Mouse (Mus musculus) hindbrain, embryonic 16.5 days (tissue): ENCODE data around the gene Gigyf1. TPM values are rescaled to one million over a fixed set of nuclear protein-coding genes. Genes with fewer than 3 reads are reported as not detected.

Experiments used
- ATAC-seq: fragments of 200-750 bp; cut with Nextera tagmentation; 2 replicates; pipeline ENCODE4 v1.8.0; 2017; ENCODE audit warnings: moderate TSS enrichment, moderate library complexity
- H3K27ac ChIP-seq: fragments of 300-500 bp; sonication (generic); 2 replicates; pipeline ENCODE4 v1.5.1; 2014; ENCODE audit warnings: low read depth, mild to moderate bottlenecking, control low read depth, low read length, moderate library complexity
- H3K27me3 ChIP-seq: fragments of 300-500 bp; sonication (generic); replicated peaks from 2 replicates; pipeline ENCODE4 v1.6.1; 2014; ENCODE audit warnings: low read length; ENCODE audit not compliant: control insufficient read depth, insufficient read depth
- H3K36me3 ChIP-seq: fragments of 300-500 bp; sonication (generic); 2 replicates; pipeline ENCODE4 v1.6.1; 2014; ENCODE audit warnings: mild to moderate bottlenecking, low read length, moderate library complexity, mixed read lengths; ENCODE audit not compliant: control insufficient read depth, insufficient read depth
- H3K4me1 ChIP-seq: fragments of 300-500 bp; sonication (generic); 2 replicates; pipeline ENCODE4 v1.6.1; 2014; ENCODE audit warnings: low read depth, low read length; ENCODE audit not compliant: control insufficient read depth, insufficient read depth
- H3K4me2 ChIP-seq: fragments of 300-500 bp; sonication (generic); 2 replicates; pipeline ENCODE4 v1.6.1; 2014; ENCODE audit warnings: mild to moderate bottlenecking, low read length, control low read depth, moderate library complexity
- H3K4me3 ChIP-seq: fragments of 300-500 bp; sonication (generic); 2 replicates; pipeline ENCODE4 v1.5.1; 2014; ENCODE audit warnings: mild to moderate bottlenecking, low read length, control low read depth, moderate library complexity
- H3K9ac ChIP-seq: fragments of 300-500 bp; sonication (generic); 2 replicates; pipeline ENCODE4 v1.6.1; 2014; ENCODE audit warnings: low read depth, mild to moderate bottlenecking, control low read depth, low read length, moderate library complexity
- H3K9me3 ChIP-seq: fragments of 300-500 bp; sonication (generic); 2 replicates; pipeline ENCODE4 v1.6.1; 2014; ENCODE audit warnings: mild to moderate bottlenecking, low read length, moderate library complexity; ENCODE audit not compliant: control insufficient read depth
- WGBS: fragments of 180-500 bp; shearing (Covaris S2); extraction: QIAGEN DNeasy Blood & Tissue Kit; methylation state at CpG from one replicate; pipeline ENCODE4 v1.1.7; 2014; 5-methylcytosine and 5-hydroxymethylcytosine counted together
- polyA plus RNA-seq: library from polyadenylated mRNA; unstranded; fragments of >200 nt; fragmentation: Nextera tagmentation; extraction: Ambion mirVana; gene quantifications from 2 replicates; pipeline ENCODE4 v1.2.1, GENCODE M21; 2015

Gigyf1 gene
- polyA plus RNA-seq, 1 experiment from 2014 or later, result 11.8 TPM

DNA sequence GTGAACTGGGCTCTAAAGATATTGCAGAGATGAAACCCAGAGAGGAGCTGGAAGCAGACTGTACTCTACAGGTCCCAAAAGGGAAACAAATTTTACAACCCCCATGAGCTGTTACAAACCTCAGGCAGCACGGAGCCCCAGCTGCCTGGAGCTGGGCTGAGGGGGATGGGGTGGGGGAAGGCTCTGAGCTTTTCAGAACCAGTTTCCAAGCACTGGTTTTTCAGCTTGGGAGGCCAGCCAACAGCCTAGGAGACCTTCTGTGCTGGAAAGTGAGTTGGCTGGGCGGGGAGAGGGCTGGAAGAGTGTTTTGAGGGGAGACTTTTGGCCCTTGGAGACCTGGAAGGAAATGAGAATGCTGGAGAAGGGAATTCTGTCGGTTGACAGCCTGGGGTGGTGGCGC, 26.8 kb upstream of the Gigyf1 start:
- Histone ChIP-seq H3K4me3 (no peak overlapping the region), H3K9ac (no peak overlapping the region), H3K36me3 (no peaks in the 10 kb centered on the region), H3K27me3 (0 out of 2 replicates have a peak, but pooled peaks cover 1% of the 10 kb centered on the region), H3K4me2 (no peak overlapping the region), H3K4me1 (no peaks in the 10 kb centered on the region), H3K9me3 (no peaks in the 10 kb centered on the region), H3K27ac (no peak overlapping the region)
- WGBS, result 59% methylated on average over 4 of the region's 4 CpGs
- ATAC-seq, result no peak

DNA sequence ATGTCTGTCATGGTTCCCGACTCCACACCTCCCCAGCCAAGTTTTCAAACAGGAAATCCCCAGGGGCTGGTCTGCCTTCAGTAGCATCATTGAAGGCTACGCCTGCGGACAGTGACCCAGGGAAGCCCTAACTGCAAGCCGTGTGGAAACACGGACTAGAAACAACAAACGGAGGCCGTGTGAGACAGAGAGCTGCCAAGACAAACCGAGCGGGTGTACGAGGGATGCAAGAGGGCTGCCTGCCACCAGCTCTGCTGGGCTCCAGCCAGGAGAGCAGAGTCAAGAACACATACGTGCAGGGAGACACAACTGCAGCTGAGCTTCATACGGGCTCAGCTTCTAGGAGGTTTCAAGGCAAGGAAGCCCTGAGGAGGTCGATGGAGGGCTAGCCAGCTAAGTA, 24.5 kb upstream of the Gigyf1 start:
- Histone ChIP-seq H3K9me3 (no peaks in the 10 kb centered on the region), H3K36me3 (no peaks in the 10 kb centered on the region), H3K9ac (no peak overlapping the region), H3K4me2 (no peak overlapping the region), H3K4me1 (no peaks in the 10 kb centered on the region), H3K27ac (no peak overlapping the region), H3K27me3 (no peaks in the 10 kb centered on the region), H3K4me3 (no peak overlapping the region)
- 70% methylated on average over 13 of the region's 13 CpGs for WGBS
- ATAC-seq, result no peak

DNA sequence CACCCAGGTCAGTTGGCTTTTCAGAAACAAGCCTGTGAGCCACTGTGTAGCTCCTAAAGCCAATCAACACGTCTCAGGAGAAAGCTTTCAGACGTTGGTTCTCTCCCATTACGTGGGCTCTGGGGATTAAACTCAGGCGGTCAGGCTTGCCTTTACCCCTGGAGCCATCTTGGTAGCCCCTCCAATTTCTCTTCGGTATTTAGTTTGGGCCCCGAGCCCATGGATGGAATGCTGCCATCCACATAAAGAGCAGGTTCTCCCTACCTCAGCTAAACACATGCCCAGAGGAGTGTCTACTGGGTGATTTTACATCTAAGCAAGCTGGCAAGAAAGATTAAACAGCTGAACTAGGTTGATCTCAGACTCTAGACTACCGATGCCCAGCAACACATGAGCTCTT, 18.2 kb upstream of the Gigyf1 start:
- H3K4me2 ChIP-seq, result no peak overlapping the region
- H3K4me1 ChIP-seq, result peaks cover 12% of the 10 kb centered on the region
- no peak overlapping the region for H3K27ac ChIP-seq
- H3K4me3 ChIP-seq, result no peak overlapping the region
- ATAC-seq, result no peak
- H3K9ac ChIP-seq, result no peak overlapping the region
- no peaks in the 10 kb centered on the region for H3K36me3 ChIP-seq
- 93% methylated on average over 7 of the region's 7 CpGs for whole genome bisulfite sequencing
- H3K27me3 ChIP-seq, result no peaks in the 10 kb centered on the region
- no peaks in the 10 kb centered on the region for H3K9me3 ChIP-seq

DNA sequence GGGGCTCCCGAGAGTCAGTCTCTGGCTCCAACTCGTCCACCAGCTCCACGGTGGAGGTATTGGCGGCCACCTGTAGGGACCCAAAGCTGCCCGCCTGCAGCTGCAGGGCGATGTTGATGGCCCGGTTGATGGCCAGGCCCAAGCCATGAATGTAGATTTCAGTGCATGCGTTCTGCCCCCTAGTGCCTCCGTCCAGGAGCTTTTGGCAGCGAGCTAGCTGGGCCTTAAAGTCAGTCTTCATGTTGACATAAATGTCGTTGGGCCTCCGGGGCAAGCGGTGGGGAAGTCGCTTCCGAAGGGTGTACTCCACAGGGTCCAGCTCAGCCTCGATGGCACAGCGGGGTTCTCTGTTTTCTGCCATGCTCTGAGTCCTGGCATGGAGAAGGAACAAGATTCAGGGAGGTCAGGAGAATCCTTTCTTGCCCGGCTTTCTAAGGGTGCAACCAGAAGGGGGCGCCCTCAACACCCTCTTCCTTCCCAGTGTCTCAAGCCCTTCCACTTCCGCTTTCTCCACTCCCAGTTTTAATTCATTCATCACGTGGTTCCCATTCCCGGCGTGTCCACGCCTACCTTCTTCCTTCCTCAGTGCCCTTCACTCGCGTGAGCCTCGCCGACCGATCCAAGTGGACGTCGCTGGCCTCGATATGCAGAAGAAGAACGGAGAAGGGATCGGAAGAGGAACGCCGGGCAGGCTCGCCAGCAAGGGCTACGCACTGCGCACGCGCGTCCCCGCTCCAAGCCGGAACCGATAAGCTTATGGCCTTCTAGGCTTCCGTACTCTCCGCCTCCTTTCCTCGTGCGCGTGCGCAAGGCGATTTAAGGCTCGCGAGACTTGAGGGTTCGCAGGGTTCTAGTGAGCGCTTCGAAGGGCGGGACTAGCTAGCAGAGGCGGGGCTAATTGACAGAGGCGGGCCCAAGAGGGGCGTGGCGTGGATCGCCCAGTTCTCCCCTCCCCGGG, 16.4 kb upstream of the Gigyf1 start, which contains the start of gene Pop7:
Gene Pop7 (minus strand): TSS at position 810 of the 958 bp plus-strand sequence.
- Histone ChIP-seq H3K9me3 (no peaks in the 10 kb centered on the region), H3K4me3 (peak within 1 kb of the TSS; percentile 68), H3K36me3 (no peaks in the 10 kb centered on the region), H3K4me2 (peak within 1 kb of the TSS; percentile 65), H3K27ac (peak within 1 kb of the TSS; percentile 98), H3K9ac (peak within 1 kb of the TSS; percentile 84), H3K4me1 (peaks cover 12% of the 10 kb centered on the region), H3K27me3 (no peaks in the 10 kb centered on the region)
- peak; percentile 96 for ATAC-seq
- 3% methylated on average over 63 of the region's 64 CpGs for WGBS

DNA sequence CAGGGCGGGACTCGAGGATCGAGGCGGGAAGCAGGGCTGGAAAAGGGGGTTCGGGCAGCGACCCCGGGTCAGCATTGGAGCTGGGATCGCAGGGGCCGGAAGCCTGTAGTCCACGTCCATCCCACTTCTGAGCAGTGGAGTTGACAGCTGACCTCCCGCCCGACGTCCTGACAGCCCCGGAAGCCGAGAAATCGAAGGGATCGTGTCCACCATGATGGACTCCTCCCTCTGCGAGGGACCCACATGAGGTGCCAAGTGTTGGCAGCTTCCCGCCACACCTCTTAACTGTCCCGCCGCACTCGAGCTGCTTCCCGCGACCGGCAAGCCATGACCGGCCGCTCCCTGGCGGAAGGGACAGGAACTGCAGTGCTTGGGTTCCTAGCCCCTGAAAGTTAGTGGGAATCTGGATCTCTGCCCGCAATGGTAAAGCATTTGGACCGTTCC, 15.7 kb upstream of the Gigyf1 start:
- H3K27ac ChIP-seq, result peak overlapping the region; percentile 89
- H3K27me3 ChIP-seq, result no peaks in the 10 kb centered on the region
- WGBS, result 0% methylated on average over 28 of the region's 30 CpGs
- ATAC-seq, result peak; percentile 89
- H3K4me1 ChIP-seq, result peaks cover 12% of the 10 kb centered on the region
- H3K9me3 ChIP-seq, result no peaks in the 10 kb centered on the region
- H3K4me2 ChIP-seq, result peak overlapping the region; percentile 65
- H3K9ac ChIP-seq, result peak overlapping the region; percentile 72
- no peaks in the 10 kb centered on the region for H3K36me3 ChIP-seq
- peak overlapping the region; percentile 68 for H3K4me3 ChIP-seq

DNA sequence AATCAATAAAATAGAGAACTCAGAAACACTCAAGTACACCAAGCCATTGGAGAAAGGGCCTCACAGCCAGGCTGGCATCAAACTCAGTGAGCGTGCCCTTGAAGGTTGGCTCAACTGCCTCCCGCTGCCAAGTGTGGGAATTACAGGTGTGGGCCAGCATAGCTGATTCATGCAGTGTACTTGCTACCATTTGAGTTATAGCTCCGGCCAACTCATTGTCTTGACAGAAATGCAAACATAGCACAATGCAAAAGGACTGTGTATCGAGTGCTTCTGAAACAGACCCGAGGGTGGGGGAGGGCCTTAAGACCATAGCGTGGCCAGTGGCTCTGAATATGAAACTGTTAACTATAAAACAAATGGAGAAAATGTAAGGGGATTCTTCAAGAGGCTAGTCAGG, 14.3 kb upstream of the Gigyf1 start:
- no peak overlapping the region for H3K4me2 ChIP-seq
- no peak overlapping the region for H3K9ac ChIP-seq
- H3K27me3 ChIP-seq, result no peaks in the 10 kb centered on the region
- no peak for ATAC-seq
- WGBS, result 81% methylated on average over 6 of the region's 6 CpGs
- no peaks in the 10 kb centered on the region for H3K9me3 ChIP-seq
- no peaks in the 10 kb centered on the region for H3K36me3 ChIP-seq
- H3K27ac ChIP-seq, result no peak overlapping the region
- no peak overlapping the region for H3K4me3 ChIP-seq
- peaks cover 12% of the 10 kb centered on the region for H3K4me1 ChIP-seq

DNA sequence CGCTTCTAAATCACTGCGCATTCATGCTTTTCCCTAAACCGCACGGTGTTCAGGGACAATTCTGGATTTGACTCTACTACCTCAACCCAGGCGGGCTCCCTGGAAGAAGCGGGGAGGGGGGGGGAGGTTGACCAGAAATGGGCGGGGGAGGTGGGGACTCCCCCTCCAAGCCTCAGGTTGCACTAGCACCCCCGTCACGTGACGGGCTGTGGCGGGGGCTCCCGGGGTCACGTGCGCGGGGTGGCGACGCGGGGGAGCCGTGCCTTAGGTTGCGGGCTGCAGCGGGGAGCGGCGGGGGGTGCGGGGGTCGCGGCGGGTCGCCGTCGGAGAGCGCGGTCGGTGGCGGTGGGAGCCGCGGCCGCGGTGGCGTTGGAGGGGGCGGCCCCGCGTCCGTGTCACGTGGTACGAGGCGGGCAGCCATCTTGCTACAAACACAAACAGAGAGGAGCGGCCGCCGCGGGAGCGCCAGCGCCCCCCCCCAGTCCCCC, 8.3 kb upstream of the Gigyf1 start:
- H3K4me2 ChIP-seq, result peak overlapping the region; percentile 58
- no peaks in the 10 kb centered on the region for H3K36me3 ChIP-seq
- H3K9ac ChIP-seq, result peak overlapping the region; percentile 96
- peak; percentile 76 for ATAC-seq
- H3K4me1 ChIP-seq, result peaks cover 38% of the 10 kb centered on the region
- peak overlapping the region; percentile 93 for H3K27ac ChIP-seq
- no peaks in the 10 kb centered on the region for H3K9me3 ChIP-seq
- H3K27me3 ChIP-seq, result no peaks in the 10 kb centered on the region
- H3K4me3 ChIP-seq, result peak overlapping the region; percentile 87
- 1% methylated on average over 36 of the region's 52 CpGs for WGBS

DNA sequence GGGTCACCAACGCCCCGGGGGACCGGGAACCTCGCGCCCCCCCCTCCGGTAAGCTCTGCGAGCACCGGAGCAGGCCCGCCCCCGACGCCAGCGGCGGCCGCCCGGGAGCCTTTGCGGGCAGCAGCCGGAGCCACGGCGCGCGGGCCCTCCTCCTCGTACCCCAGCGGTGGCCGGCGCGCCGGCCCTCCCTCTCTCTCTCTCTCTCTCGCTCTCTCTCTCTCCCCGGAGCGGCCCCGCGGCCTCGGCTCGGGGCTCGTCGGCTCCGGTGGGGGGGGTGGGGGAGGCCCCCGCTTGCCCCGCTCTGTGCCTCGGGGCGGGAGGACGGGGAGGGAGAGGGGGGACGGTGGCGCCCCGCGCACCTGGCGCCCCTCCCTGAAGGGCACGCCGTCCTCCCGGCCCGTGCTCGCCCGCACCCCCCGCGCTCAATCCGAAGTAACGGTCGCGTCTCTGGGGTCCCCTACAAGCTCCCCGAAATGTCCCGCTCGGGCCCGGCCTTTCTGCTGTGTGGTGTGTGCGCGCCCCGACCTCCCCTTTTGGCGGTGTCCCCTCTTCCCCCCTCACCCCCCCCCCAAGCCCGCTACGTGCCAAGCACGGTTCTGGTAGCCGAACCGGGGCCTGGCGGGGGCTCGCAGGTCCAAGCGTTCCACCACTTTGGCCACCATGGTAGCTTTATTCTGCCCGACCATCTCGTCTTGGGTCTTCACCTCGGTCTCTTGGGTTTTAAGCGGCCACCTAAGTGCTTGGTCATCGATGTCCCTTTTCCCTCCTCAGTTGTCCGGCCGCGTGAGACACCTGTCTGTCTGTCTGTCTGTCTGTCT, 7.6 kb upstream of the Gigyf1 start:
- peak overlapping the region; percentile 87 for H3K4me3 ChIP-seq

More for the DNA sequence above, 7.6 kb upstream of the Gigyf1 start:
- Histone ChIP-seq H3K27me3 (no peaks in the 10 kb centered on the region), H3K4me2 (peak overlapping the region; percentile 94), H3K36me3 (no peaks in the 10 kb centered on the region), H3K9me3 (no peaks in the 10 kb centered on the region), H3K9ac (peak overlapping the region; percentile 96), H3K4me1 (peaks cover 38% of the 10 kb centered on the region), H3K27ac (peak overlapping the region; percentile 93)
- WGBS, result 1% methylated on average over 28 of the region's 83 CpGs
- ATAC-seq, result peak; percentile 28; the same call in 1 of the 2 replicates
